17 mouse cellular contexts compared by ENCODE assay signal in genomic region chr1:119494712-119495395, GRCm38 (mm10). TPM values are rescaled to one million over a fixed set of nuclear protein-coding genes. Genes with fewer than 3 reads are reported as not detected.
DNase-seq lines count a peak whose midpoint lies in the region; ATAC-seq and TF ChIP-seq lines count a peak whose summit lies in the region.
"Had no signal": no experiment of that assay in that cellular context is flagged by ENCODE, and none has a peak within 500 bp of the region (broad histone marks: within the 10 kb centered on the region; RNA-seq: fewer than 3 reads in every experiment).

No protein-coding gene starts in this region.

- TF ChIP-seq CTCF in liver, adult 2 months (IDR thresholded peaks at IDR 0.05; ENCODE audit: low read depth, low read length) = no peak

- no peak for DNase-seq in cerebellum, postnatal 4 days (ENCODE audit: low spot score in 2 of 2)
- DNase-seq in liver, adult 2 months (ENCODE audit: extremely low read depth, low read depth, low spot score) = peak; percentile 40
- no peak for DNase-seq in liver
- peak; percentile 51 to 52 for DNase-seq in cerebellum, postnatal 36 days
- DNase-seq in natural killer cell, adult 2 months (ENCODE audit: low spot score in 2 of 2) = no peak
- DNase-seq in spleen, adult 12 weeks (ENCODE audit: low spot score) = no peak
- DNase-seq: liver, embryonic 13.5 days; right cerebral cortex, adult 18-20 months; spleen, adult 18-20 months had no signal

- peaks cover 13% of the 10 kb centered on the region; the same call in 1 of the 2 replicates for H3K4me1 ChIP-seq in liver, adult 2 months (ENCODE audit: control insufficient read depth, insufficient read depth, low read length)
- H3K4me1 ChIP-seq in brown adipose tissue, adult 24 weeks (ENCODE audit: control insufficient read depth, insufficient read depth, insufficient read length, low read length) = peaks cover 70% of the 10 kb centered on the region
- H3K4me1 ChIP-seq: forebrain, embryonic 15.5 days; midbrain, embryonic 13.5 days had no signal

- no peaks in the 10 kb centered on the region for H3K36me3 ChIP-seq in liver, adult 2 months (ENCODE audit: control insufficient read depth, insufficient read depth, low read length)
- H3K36me3 ChIP-seq: forebrain, embryonic 15.5 days; heart, embryonic 15.5 days; hindbrain, embryonic 13.5 days; liver, embryonic 13.5 days; midbrain, embryonic 13.5 days had no signal

- no peak overlapping the region for H3K27ac ChIP-seq in liver, adult 2 months (replicated peaks; ENCODE audit: insufficient read depth, low read depth, low read length)
- peak overlapping the region; percentile 65 for H3K27ac ChIP-seq in brown adipose tissue, adult 24 weeks (replicated peaks; ENCODE audit: low read depth, low read length)
- H3K27ac ChIP-seq: forebrain, embryonic 15.5 days; heart, embryonic 15.5 days; hindbrain, embryonic 13.5 days; liver, embryonic 13.5 days; midbrain, embryonic 13.5 days had no signal

- no peak overlapping the region for H3K9ac ChIP-seq in liver, adult 2 months (ENCODE audit: low read depth, low read length)
- H3K9ac ChIP-seq: forebrain, embryonic 15.5 days; heart, embryonic 15.5 days; hindbrain, embryonic 13.5 days; liver, embryonic 13.5 days; midbrain, embryonic 13.5 days had no signal

- H3K79me2 ChIP-seq in liver, adult 2 months (ENCODE audit: control insufficient read depth, insufficient read depth, low read length) = peaks cover 29% of the 10 kb centered on the region

- H3K27me3 ChIP-seq in liver, adult 2 months (ENCODE audit: control insufficient read depth, insufficient read depth, low read length) = no peaks in the 10 kb centered on the region
- H3K27me3 ChIP-seq: forebrain, embryonic 15.5 days; heart, embryonic 15.5 days; hindbrain, embryonic 13.5 days; liver, embryonic 13.5 days; midbrain, embryonic 13.5 days had no signal

- no peak for TF ChIP-seq POLR2A in liver, adult 2 months (IDR thresholded peaks at IDR 0.05; ENCODE audit: extremely low read depth, insufficient read depth, low read length)

- peak; percentile 61 for ATAC-seq in cerebellum, adult (ENCODE audit: insufficient number of reproducible peaks, low FRiP score, low TSS enrichment)
- ATAC-seq: forebrain, embryonic 15.5 days; intestine, postnatal 0 days; midbrain, embryonic 13.5 days had no signal

- no peak overlapping the region for H3K4me3 ChIP-seq in liver, adult 2 months (ENCODE audit: insufficient read depth, low read depth, low read length)
- H3K4me3 ChIP-seq in brown adipose tissue, adult 24 weeks (ENCODE audit: insufficient read depth, low read depth, low read length) = no peak overlapping the region
- H3K4me3 ChIP-seq: forebrain, embryonic 15.5 days; heart, embryonic 15.5 days; hindbrain, embryonic 13.5 days; liver, embryonic 13.5 days; midbrain, embryonic 13.5 days; myocyte had no signal

- WGBS in liver, adult 2 months = 79% methylated on average over 9 of the region's 9 CpGs

RNA-seq across cellular contexts. Expression of gene Ralb, which starts 9.7 kb away (rescaled TPM):
- 12.8 and 14.8 TPM in 2 replicates for total RNA-seq in liver, adult 2 months (2014; rRNA removed)
- 9.0 and 9.3 TPM in 2 replicates for polyA plus RNA-seq in liver, adult 2 months (2012; rRNA removed)
- 30.2 and 32.3 TPM in 2 replicates for polyA plus RNA-seq in brown adipose tissue, adult 24 weeks (2012; ENCODE audit: insufficient read depth, insufficient read length, missing spikeins)

RNA-seq across cellular contexts. Expression of gene Tmem185b, which starts 31.1 kb away (rescaled TPM):
- total RNA-seq in liver, adult 2 months (2014; rRNA removed) = 6.6 and 7.4 TPM in 2 replicates
- polyA plus RNA-seq in liver, adult 2 months (2012; rRNA removed) = 12.6 and 14.2 TPM in 2 replicates
- 5.9 and 7.3 TPM in 2 replicates for polyA plus RNA-seq in brown adipose tissue, adult 24 weeks (2012; ENCODE audit: insufficient read depth, insufficient read length, missing spikeins)

Comparison
In these comparisons a context has a peak if more than half of its experiments do, and no peak if none do; other contexts are left out.
1. DNase-seq: peak in liver, adult 2 months (single experiment) and cerebellum, postnatal 36 days (2 of 2); none in cerebellum, postnatal 4 days (0 of 2), liver (single experiment), natural killer cell, adult 2 months (0 of 2) and spleen, adult 12 weeks (single experiment).